Mouse (Mus musculus) spleen, postnatal 4 days (tissue): Measurements from ENCODE around the gene Usp36.

Source experiments
- DNase-seq, 2 experiments: peaks; one replicate each; pipeline ENCODE4 v3.0.0; 2022; ENCODE audit warnings: low spot score in 2 of 2

Usp36 gene

GRCm38 (mm10) chr11:118298810-118299209, 8.8 kb upstream of the Usp36 start:
- no peak for DNase-seq

DNA sequence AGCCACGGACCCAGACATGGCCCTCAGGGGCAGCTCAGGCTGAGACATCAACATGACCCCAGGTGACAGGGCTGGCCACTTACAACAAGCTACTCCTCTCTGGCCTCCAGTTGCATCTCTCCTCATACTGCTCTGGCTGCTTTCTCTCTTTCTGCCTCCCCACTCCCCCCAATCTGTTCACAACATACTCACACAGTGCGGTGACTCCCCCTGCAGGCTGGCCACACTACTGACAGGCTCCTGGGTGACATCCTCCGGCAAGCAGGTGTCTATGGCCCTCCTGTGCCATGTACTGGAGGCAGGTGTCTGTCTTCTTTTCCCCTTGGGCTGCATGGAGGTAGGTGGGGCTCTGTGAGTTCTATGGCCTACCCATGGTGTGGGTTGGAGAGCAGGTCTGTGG, 7.9 kb upstream of the Usp36 start:
- no peak for DNase-seq

DNA sequence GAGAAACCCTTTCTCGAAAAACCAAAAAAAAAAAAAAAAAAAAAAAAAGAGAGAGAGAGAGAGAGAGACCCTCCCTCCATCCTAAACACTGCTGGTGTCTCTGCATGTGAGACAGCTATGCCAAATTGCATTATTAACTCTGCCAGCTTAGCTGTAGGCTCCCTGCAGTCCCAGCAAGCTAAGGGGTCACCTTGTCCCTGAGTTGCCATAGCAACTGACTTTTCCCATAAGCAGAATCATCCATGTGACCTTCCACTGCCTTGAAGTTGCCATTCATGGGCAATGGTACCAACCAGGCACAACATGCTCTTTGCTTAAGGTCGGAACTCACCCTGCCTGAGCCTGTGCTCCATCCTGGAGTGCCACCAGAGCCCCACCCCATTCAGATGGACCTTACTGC, 5.0 kb upstream of the Usp36 start:
- DNase-seq: no peak

- no peak for DNase-seq
Observed at GRCm38 (mm10) chr11:118292671-118293070, 2.6 kb upstream of the Usp36 start.

DNA sequence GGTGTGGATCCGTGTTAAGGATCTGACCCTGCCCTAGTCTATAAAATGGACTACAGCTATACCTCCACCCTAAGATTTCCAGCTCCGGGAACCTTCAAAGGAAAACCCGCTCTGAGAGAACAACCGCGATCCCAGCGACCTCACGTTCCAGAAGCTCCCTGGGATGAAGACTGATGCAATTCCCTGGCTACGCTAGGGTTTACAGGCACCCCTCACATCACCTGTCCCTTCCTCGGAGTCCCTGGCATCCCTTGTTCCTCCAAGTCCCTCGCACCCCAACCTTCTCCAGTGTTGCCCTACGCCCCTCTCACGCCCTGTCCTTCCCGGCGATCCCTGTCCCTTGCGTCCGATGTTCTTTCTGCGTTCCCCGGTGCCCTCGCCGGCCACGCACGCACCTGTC, 482 bp downstream of the Usp36 start:
- no peak for DNase-seq

DNA sequence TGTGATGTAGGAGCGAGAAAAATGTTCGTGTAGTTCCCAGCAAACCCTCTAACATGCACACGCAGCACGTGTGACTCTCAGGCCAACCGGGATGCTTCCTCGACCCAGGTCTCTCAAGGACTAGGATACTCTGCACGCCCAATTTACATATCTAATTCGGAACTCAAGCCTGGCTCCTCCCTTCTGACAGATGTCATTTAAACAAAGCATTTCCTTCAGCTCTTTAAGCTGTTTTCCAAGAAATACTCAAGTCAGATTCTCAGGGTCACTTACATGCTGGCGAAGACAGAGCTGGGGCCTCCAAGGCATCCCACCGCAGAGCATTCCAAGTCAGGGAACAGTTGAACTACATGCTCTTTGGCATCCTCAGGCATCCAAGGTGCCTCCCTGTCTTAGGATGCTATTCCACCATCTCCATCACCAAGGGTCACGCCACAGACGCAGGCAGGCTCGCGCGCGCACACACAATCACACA, 970 bp downstream of the Usp36 start:
- no peak for DNase-seq

- DNase-seq: no peak
Observed at GRCm38 (mm10) chr11:118287573-118287972, 2.5 kb downstream of the Usp36 start.

- no peak for DNase-seq
Observed at GRCm38 (mm10) chr11:118286434-118286833, 3.6 kb downstream of the Usp36 start.

DNA sequence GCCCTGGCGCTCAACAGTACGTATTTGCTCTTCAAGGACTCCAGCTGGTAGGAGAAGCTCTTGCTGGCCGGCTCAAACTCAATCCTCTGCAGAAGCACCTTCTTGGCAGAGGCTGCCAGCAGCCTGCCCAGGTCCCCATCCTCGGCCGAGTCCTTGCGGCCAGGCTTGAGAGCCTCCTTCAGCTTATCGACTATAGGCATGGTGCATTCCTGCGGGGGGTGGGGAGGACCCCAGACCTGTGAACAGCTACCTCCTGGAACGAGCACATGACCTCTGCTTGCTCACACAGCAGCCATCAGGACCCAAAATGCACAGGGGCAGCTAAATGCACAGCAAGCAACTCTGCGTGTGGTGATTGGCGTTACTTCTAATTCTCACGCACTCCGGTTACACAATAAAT, 4.3 kb downstream of the Usp36 start:
- no peak for DNase-seq

- DNase-seq: no peak
Observed at GRCm38 (mm10) chr11:118280218-118280617, 9.8 kb downstream of the Usp36 start.

DNA sequence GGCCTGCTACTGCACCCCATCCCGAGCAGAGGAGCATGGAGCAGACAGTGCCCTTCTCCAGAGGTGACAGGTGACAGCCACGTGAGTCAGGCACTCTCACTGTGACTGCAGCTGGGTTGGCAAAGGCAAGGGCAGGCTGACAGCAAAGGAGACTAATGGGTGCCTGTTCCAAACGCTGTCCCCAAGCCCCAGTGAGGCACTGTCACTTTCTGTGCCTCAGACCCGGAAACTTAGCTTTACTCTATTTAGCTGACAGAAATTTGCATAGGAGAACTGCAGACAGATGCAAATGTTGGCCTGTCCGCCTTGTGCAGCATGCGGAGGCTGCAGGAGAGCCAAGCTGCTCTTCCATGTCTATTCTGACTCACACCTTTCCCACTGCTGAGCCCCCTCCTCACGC, 13.7 kb downstream of the Usp36 start:
- no peak for DNase-seq

- no peak for DNase-seq
Observed at GRCm38 (mm10) chr11:118275092-118275491, 15.0 kb downstream of the Usp36 start.

DNA sequence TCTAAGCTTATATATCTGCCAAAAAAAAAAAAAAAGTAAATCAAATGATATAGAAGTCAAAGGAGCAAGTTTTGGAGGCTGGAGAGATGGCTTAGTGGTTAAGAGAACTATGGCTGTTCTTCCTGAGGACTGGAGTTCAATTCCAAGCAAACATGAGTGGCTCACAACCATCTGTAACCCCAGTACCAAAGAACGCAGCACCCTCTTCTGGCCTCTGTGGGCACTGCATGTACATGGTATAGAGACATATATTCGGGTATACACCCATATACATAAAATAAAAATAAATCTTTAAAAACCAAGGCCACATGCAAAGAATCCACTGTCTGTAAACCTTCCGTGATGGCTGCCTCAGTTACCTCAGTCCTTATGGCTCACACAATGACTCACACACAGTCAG, 20.2 kb downstream of the Usp36 start:
- DNase-seq: peak; percentile 50 to 81

- no peak for DNase-seq
Observed at GRCm38 (mm10) chr11:118266666-118267046, 23.4 kb downstream of the Usp36 start.

- no peak for DNase-seq
Observed at GRCm38 (mm10) chr11:118266044-118266665, 23.9 kb downstream of the Usp36 start.

DNA sequence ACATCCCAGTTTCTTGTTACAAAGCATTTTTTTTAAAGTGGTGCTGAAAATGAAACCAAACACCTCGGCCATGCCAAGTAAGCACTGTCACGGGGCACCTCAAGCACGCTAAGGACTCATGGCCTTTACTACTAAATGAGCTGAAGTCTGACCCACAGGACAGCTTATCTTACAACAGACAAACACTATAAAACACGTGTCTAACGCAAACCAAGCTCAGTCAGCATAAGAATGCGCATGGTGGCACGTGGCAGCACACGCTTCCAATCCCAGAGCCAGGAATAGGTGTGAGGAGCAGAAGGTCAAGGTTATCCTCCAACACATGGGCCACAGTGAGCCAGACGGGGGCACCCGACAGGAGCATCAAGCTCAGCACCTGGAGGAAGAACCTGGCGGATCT, 24.4 kb downstream of the Usp36 start:
- DNase-seq: no peak

GRCm38 (mm10) chr11:118263146-118263545, 26.9 kb downstream of the Usp36 start:
- no peak for DNase-seq

DNA sequence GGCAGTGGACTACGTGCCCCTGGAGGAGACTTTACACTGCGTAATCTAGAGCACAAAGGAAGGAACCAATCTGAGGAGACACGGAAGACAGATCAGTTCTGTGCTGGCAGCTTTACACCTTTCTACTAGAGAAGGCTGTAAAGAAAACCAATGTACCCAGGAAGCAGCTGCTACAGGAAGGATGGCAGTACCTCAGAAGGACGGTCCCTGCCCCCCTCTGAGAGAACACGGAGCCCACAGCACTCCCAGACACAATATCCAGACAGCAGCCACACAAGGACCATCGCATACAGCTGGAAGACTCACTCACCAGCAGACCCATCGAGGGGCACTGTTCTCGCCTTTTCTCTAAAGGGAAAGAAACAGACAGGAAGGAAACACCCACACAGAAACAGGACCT, 30.0 kb downstream of the Usp36 start:
- no peak for DNase-seq

GRCm38 (mm10) chr11:118259580-118259979, 30.5 kb downstream of the Usp36 start:
- no peak for DNase-seq

DNA sequence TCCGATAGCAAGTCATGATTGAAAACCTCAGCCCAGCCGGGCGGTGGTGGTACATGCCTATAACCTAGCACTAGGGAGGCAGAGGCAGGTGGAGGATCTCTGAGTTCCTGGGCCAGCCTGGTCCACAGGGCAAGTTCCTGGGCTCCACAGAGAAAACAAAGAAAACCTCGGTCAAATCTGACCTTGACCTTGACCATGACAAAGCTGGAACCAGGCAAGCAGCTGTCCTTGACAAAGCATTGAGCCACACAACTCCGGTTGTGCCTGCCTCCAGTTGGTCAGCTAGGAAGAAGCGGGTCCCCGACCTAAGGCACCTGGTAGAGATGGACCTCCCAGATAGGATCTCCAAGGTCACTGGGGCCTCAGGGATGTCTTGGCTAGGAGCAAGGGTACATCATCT, 33.7 kb downstream of the Usp36 start:
- DNase-seq: no peak

DNA sequence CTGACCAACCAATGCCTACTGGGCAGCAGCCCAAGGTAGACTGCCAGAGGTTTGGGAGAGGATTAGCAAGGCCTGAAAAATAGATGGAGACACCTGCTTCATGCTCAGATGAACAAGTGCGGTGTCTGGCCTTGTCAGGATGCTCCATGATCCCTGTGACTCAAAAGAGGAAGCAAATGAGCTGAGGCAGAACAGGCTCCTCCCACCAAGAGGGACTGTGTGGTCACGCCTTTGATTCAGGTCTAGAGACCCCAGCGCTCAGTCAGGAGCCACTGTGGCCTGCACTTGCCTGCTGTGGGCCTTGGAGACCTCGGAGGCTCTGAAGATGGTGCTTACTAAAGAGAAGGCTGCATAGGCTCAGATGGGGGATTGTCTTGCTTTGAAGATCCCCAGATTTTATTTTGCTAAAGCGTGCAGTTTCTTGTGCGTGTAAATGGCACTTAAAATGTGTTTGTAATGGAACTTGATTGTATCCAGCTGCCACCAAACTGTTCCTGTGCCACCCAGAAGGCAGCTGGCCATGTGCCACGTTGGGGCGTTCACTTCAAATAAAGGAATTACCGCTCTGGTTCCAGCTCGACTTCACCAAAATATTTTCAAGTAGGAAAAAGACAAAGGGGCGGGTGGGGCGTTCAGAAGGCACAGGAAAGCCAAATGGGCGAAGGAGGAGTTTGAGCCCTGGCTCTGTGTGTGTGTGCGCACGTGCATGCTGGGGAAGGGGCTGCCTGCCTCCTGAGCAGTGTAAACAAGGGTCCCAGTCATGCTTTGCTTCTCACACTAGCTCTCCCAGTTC, 35.7 kb downstream of the Usp36 start:
- no peak for DNase-seq

GRCm38 (mm10) chr11:118253447-118254158, 36.4 kb downstream of the Usp36 start:
- DNase-seq: no peak

- DNase-seq: no peak
Observed at GRCm38 (mm10) chr11:118249012-118249383, 41.0 kb downstream of the Usp36 start.
